Mouse (Mus musculus): ENCODE measurements at regions not wholly inside any gene's neighbourhood (a gene's known extent, or its start where the extent isn't known, plus 50 kb on each side); places are given as distances from the start of the nearest gene placed in this dataset.
"Not testable (repeated sequence)": the region's sequence is repeated elsewhere in the genome, so short reads cannot be mapped to it uniquely, and the experiment has no call there.

DNA sequence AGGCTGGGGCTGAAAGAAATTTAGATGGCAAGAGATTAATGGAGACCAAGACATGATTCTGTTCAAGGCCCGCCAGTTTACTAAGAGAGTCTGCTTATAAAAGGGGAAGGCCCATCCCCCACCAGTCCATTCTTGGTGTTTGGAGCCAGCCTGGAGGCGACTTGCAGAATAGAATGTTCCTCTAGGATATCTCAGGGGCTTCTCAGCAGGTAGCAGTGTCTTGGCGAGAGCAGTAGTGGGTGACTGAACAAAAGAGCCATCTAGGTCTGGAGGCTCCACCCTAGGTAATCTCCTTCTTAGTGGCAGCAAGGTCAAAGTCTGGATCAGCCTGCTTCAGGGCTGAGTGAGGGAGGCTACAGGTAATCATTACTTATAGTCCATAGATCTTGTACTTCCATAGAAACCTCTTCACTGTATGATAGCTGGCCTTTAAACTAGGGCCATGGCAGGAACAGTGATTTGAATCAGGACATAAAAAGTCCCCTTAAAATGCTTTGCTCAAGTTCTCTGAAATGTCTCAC lies 166.0 kb upstream of the Gm5538 start:
- not testable (repeated sequence) for DNase-seq (ENCODE audit: low spot score in 2 of 2)

DNA sequence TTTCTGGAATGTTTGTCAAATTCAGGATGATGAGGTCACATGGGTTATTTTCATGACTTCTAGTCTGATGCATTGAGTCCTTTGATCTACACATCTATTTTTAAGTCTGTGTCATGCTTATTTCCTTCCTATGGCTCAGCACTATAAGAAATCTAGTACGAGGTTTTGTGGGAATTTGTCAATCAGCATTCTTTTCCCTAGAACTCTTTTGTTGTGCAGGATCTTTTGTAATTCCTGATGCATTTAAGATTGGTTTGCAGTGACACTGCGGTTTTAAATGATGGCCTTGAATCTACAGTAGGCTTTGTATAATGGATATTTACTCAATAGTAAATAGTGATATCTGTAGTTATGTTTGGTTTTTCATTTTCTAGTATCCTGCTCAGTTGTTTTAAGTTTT lies 187.0 kb upstream of the Gm5538 start:
- no peak for DNase-seq (ENCODE audit: low spot score in 2 of 2)

GRCm38 (mm10) chr3:59540547-59540946 lies 189.0 kb upstream of the Gm5538 start:
- not testable (repeated sequence) for DNase-seq (ENCODE audit: low spot score in 2 of 2)

- not testable (repeated sequence) for DNase-seq (ENCODE audit: low spot score in 2 of 2)
Observed at GRCm38 (mm10) chr3:59539893-59540292, 189.7 kb upstream of the Gm5538 start.

GRCm38 (mm10) chr3:59531311-59531834 lies 187.2 kb upstream of the Igsf10 start:
- no peak for DNase-seq (ENCODE audit: low spot score in 2 of 2)

GRCm38 (mm10) chr3:59530592-59531310 lies 186.6 kb upstream of the Igsf10 start:
- DNase-seq (ENCODE audit: low spot score in 2 of 2), result peak in 1 of 2 experiments; percentile 0

- no peak for DNase-seq (ENCODE audit: low spot score in 2 of 2)
Observed at GRCm38 (mm10) chr3:59520766-59521165, 176.6 kb upstream of the Igsf10 start.

DNA sequence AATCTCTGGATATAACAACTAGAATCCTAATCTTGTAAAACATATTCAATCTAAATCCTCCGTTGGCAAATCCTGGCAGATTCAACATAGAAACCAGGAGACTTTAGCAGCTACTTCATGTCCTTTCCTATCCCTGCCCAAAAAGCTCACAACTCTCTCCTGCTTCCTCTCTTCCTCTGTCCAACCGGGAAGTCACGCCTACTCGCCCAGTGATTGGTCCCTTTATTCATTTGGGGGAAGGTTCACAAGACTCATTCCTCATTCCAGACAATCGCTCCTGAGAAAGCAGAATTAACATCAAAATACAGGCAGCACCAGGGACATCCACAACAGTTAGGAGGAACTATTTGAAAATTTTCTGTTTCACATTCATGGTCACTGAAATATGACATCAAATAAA lies 133.9 kb upstream of the Igsf10 start:
- no peak for DNase-seq (ENCODE audit: low spot score in 2 of 2)

DNA sequence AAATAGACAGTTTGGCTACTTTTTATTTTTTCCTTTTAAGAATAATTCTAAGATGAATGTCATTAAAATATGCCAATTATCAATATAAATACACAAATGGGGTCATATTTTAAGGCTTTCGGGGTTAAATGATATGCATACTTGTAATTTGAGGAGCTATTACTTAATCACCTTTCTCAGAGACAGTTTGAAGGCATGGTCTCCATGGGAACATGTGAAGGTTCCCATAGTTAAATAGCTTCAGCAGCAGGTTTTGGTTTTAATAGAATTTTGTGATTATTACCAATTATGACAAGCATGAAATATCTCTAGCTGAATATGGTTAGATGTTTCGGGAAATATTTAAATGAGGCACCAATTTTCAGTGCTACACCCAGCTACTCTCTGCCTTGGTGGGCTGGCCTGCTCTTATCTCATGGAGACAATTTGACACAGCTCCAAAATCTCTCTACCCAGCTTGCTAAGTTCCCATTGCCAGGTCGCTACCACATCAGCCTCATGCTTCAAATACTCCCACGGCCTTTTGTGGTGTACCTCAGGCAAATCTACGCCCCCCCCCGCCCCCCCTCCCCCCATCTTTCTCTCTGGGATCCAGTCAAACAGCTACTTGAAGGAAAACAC lies 133.4 kb upstream of the Igsf10 start:
- DNase-seq (ENCODE audit: low spot score in 2 of 2), result no peak

- DNase-seq (ENCODE audit: low spot score in 2 of 2), result no peak
Observed at GRCm38 (mm10) chr3:59468956-59469355, 124.8 kb upstream of the Igsf10 start.

DNA sequence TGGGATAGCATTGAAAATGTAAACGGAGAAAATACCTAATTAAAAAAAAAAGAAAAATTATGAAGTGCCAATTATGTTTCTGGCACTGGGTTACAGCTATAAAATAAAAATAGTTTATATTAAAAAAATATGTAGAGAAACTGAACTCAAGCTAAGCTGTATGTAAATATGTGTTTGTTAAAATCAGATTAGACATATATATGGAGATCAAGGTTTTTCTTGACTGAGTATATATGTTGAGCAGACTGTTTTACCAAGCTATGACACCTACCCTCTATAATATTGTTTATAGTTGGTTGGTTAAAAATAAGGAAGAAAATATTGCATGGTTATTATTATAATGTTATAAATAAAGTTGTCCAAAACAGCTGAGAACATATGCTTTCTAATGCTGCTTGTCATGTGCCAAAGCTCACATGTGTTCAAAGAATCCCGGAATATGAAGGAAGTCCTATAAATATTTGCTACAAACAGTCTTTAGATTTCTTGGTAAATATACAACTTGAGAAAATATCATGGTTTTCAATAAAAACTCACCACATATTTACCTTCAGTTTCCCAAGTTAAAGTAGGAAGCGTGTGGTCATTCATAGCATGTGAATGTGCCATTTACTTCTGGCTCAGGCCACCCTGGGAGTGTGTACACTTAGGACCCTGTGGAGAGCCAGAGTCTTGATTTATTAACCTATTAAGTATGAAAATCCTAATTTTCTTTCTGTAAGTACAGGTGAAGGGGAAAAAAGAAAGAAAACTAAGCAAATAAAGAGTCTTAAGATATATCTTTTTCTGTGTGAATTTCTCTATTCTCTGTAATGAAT lies 118.4 kb upstream of the Igsf10 start:
- no peak for DNase-seq (ENCODE audit: low spot score in 2 of 2)

DNA sequence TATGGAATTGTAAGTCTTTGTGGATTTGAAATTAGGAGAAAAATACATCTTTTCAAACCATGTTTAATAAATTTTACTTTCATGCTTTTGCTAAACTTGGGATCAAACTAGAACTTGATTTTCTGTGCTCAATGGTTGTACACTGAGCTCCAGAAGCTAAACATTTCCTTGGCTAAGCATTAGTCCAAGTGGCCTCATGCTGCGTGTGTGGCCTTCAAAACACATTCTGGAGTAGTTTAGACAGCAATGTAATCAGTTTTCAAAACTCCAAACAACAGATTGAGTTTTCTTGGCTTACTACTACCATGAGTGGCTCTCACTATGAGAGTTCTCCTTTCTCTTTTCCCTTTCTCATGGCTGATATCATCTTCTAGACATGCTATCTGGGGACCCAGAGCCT lies 112.7 kb upstream of the Igsf10 start:
- no peak for DNase-seq (ENCODE audit: low spot score in 2 of 2)

- no peak for DNase-seq (ENCODE audit: low spot score in 2 of 2)
Observed at GRCm38 (mm10) chr3:59451084-59451483, 106.9 kb upstream of the Igsf10 start.

- no peak for DNase-seq (ENCODE audit: low spot score in 2 of 2)
Observed at GRCm38 (mm10) chr3:59423621-59424020, 79.4 kb upstream of the Igsf10 start.

DNA sequence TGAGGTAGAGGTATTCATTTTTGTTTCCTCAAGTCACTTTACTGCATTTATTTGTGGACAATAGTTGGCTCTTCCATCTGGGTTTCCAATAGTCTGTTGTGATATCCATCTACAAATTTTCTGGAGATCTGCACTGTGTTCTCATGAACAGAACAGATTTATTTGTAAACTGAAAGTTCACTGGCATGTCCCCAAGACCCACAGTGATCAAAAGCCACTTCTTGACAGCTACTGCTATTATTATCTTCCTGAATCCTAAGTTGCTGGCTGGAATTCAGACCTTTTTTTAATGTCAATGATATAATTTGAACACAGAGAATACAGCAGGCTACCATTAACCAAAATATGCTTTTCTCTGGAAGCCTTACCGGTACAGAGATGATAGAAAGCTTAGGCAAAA lies 64.9 kb upstream of the Igsf10 start:
- no peak for DNase-seq (ENCODE audit: low spot score in 2 of 2)

DNA sequence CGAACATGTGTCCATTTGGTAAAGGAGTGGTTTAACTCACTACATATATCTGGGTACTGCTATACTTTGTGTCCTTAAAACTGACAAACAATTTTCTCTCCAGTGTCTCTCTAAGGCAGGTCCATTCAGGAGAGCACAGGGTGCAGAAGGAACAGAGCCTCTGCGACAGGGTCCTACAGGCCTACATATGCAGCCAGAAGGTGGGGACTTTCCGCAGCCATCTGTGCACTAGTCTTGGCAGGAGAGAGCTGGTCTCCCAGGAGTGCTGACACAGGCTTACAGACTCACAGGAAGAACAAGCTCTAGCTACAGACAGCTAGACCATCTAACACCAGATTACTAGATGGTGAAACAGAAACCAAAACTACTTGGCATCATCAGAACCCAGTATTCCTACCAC lies 61.8 kb upstream of the Igsf10 start:
- no peak for DNase-seq (ENCODE audit: low spot score in 2 of 2)

GRCm38 (mm10) chr3:59401856-59402255 lies 57.7 kb upstream of the Igsf10 start:
- DNase-seq (ENCODE audit: low spot score in 2 of 2), result peak; percentile 65 to 89

GRCm38 (mm10) chr3:59401425-59401824 lies 57.2 kb upstream of the Igsf10 start:
- DNase-seq (ENCODE audit: low spot score in 2 of 2), result no peak

All from urinary bladder, adult 18-20 months (tissue).